Mouse (Mus musculus): ENCODE data around the gene Defb25.

Gene Defb25

DNA sequence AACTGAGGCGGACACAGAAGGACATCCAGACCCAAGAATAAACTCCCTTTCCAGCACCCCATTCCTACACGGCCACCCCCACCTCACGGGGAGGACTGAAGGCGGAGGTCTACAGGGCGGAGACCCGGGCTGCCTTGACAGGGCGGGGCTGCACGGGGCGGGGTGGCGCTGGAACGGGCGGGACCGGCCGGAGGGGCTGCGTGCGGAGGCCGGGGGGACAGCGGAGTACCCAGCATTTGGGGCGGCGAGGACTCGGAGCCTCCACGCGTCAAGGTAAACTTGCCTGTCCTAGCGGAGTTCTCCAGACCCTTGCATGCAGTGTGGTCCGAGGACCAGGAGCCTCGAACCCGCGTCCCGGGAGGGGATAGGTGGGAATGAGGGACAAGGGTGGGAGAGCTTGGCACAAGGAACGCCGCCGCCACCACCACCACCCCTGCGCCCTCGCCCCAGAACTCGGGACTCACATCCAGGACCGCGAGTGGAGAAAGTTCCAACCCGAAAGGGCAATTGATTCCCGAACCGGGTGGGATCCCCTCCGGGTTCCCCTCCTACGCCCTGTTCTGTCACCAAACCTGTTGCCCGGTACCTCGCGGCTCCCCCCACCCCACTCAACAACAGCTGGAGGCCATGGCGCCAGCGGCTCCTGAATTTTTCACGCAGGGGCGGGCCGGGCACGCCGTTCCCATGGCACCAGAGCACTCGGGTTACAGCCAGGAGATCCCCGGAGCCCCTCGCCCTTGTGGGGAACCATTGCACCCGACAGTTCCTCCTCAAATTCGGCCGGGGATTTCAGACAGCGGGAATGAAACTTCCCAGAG, 4.1 kb upstream of the Defb25 start, which contains the start of gene Rem1:
Gene Rem1 (plus strand): TSS at position 178 of the 818 bp plus-strand sequence.
- DNase-seq (ENCODE audit: low read depth): no peak

DNA sequence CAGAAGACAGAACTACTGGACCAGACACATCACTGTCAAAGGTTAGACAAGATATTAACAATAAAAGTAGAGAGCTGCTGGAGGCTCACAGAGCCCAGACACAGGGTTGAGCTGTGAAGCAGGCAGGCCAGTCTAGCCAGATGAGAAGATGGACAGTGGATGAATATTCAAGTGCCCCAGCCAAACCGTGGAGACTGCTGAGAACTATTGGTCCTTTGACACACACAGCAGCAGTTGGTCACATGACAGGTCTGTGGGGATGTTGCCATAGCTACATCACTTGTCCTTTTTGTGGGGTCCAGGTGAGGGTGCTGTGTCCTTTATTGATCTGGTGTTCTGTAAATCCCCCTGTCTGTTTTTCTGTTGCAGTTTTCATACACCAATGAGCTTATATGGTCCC, 2.4 kb upstream of the Defb25 start:
- DNase-seq (ENCODE audit: low read depth): no peak

DNA sequence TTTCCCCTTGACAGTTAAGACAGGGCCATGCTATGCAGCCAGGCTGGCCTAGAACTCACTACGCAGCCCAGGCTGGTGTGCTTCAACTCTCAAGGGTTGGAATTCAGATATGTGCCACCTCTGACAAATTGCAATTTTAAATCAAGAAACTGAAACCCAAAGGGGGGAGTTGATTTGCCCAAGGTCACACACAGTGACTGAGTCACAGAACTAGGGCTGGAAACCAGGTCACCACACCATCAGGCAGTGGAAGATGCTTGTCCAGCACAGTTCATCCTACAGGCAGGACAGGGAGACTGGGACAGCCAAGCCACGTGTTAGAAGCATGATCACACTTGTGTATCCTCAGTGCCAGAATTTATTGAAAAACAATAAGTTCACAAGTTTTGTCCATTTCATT, 1.7 kb upstream of the Defb25 start:
- DNase-seq (ENCODE audit: low read depth): no peak

GRCm38 (mm10) chr2:152622151-152622550, 702 bp downstream of the Defb25 start:
- no peak for DNase-seq (ENCODE audit: low read depth)

GRCm38 (mm10) chr2:152620367-152621134, 2.3 kb downstream of the Defb25 start:
- no peak for DNase-seq (ENCODE audit: low read depth)

- DNase-seq (ENCODE audit: low read depth): no peak
Observed at GRCm38 (mm10) chr2:152617374-152617773, 5.5 kb downstream of the Defb25 start.

GRCm38 (mm10) chr2:152616470-152616869, 6.4 kb downstream of the Defb25 start:
- DNase-seq (ENCODE audit: low read depth): no peak

- DNase-seq (ENCODE audit: low read depth): peak; percentile 67
Observed at GRCm38 (mm10) chr2:152615563-152615962, 7.3 kb downstream of the Defb25 start.

GRCm38 (mm10) chr2:152612193-152612592, 10.7 kb downstream of the Defb25 start:
- no peak for DNase-seq (ENCODE audit: low read depth)

DNA sequence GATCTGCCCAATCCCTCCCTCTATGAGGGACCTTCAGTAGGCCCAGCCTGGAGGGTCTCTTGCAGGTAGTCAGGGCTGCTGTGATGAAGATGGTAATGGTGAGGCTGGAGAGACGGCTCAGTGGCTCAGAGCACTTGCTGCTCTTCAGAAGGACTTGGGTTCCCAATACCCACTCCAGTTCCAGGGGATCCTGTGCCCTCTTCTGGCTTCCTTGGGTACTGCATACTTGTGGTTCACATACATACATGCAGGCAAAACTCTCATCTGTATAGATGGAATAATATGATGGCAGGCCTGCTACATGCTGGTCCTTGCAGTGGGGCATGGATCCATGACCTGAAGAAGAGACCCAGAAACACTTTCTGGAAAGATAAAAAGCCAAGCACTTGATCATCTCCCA, 14.1 kb downstream of the Defb25 start:
- DNase-seq (ENCODE audit: low read depth): no peak

GRCm38 (mm10) chr2:152607746-152608145, 15.1 kb downstream of the Defb25 start:
- DNase-seq (ENCODE audit: low read depth): no peak

- DNase-seq (ENCODE audit: low read depth): no peak
Observed at GRCm38 (mm10) chr2:152604057-152604456, 18.8 kb downstream of the Defb25 start, which contains the start of gene Defb36. Defb36 (plus strand) TSS chr2:152604327.

- DNase-seq (ENCODE audit: low read depth): no peak
Observed at GRCm38 (mm10) chr2:152601275-152601960, 21.4 kb downstream of the Defb25 start.

GRCm38 (mm10) chr2:152600076-152600475, 22.8 kb downstream of the Defb25 start:
- DNase-seq (ENCODE audit: low read depth): no peak

DNA sequence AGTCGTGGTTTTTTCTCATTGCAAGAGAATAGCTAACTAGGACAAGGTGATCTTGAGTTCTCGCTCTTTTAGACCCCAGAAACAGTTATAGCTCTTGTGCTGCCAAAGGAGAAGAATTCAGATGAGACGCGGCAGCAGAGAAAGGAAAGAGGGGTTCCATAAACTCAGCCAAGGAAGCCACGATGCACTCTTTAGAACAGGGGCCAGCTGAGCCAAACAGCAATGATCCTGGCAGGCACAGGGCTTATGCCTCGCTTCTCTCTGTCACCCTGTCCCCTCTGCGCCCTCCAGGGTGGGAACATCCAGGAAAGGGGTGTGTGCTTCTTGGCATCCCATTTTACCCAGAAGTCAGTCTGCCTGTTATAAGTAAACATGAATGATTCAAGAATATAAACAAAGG, 23.6 kb downstream of the Defb25 start, which contains the start of gene Defb45:
Gene Defb45 (minus strand): TSS at position 101 of the 400 bp plus-strand sequence.
- no peak for DNase-seq (ENCODE audit: low read depth)

- no peak for DNase-seq (ENCODE audit: low read depth)
Observed at GRCm38 (mm10) chr2:152589021-152589420, 33.8 kb downstream of the Defb25 start.

- DNase-seq (ENCODE audit: low read depth): no peak
Observed at GRCm38 (mm10) chr2:152588450-152588849, 34.4 kb downstream of the Defb25 start.

- peak; percentile 35 for DNase-seq (ENCODE audit: low read depth)
Observed at GRCm38 (mm10) chr2:152586926-152587560, 35.8 kb downstream of the Defb25 start.

DNA sequence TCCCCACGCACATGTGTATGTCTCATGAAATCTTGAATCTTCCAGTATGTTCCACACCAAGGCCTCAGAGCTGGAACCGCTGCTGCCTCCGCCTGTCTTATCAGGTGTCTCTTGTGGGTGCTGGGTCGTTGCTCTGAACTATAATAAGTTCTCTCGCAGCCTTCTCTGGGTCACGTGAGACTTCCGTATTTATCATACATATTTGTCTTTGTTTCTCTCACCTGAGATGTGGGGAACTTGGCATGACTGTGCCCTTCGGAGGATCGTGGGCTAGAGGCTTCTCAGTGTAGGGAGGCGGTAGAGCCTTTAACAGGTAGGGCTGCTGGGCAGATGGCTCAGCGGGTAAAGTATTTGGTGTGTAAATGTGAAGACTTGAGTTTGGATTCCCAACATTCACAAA, 42.2 kb downstream of the Defb25 start:
- no peak for DNase-seq (ENCODE audit: low read depth)

DNA sequence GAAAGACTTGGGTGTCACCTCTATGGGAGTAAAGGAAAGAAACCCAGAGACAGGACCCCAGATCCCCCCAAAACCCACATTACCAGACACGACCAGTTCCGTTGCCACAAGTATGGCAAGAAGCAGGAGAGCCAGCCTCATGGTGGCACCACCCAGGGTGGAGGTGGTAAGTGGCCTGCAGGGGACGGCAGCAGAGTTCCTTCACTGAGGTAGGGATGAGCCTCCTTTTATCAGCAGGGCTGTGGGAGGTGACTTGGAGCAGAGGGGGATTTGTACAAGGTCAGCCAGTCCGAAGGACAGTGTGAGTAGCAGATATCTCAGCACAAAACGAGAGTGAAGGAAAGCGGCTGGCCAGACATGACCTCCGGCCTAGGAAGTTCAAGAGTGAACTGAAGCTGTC, 42.7 kb downstream of the Defb25 start, which contains the start of gene Defb19:
Gene Defb19 (minus strand): TSS at position 206 of the 400 bp plus-strand sequence.
- DNase-seq (ENCODE audit: low read depth): no peak

DNA sequence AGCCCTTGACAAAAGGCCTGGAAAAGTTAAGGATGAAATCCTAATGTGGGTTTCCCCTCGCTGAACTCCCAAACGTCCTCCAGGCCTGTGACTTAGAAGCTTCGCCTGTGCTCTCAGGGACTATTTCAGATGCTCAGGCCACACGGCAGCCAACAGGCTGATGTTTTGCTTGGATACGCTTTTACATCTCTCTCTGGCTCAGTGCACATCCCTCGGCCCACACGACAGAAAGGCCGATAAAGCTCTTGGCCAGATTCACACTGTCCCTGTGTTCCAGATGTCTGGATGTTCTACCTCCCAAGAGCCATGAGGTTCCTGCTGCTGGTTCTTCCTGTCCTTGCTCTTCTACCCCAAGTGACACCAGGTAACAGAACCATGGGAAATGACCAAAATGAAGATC, 49.4 kb downstream of the Defb25 start:
- DNase-seq (ENCODE audit: low read depth): no peak

All from c-Kit-positive CD71-negative TER-119-negative erythroid progenitor cells, embryonic 14.5 days (primary cell).